Mouse (Mus musculus) urinary bladder, postnatal 4 days (tissue): Measurements from ENCODE around the gene Mettl21a.
"Not testable (repeated sequence)": the region's sequence is repeated elsewhere in the genome, so short reads cannot be mapped to it uniquely, and the experiment has no call there.

Experiments
- DNase-seq, 2 experiments: peaks; one replicate each; pipeline ENCODE4 v3.0.0; 2021 to 2022; ENCODE audit warnings: low spot score in 2 of 2

Gene Mettl21a

DNA sequence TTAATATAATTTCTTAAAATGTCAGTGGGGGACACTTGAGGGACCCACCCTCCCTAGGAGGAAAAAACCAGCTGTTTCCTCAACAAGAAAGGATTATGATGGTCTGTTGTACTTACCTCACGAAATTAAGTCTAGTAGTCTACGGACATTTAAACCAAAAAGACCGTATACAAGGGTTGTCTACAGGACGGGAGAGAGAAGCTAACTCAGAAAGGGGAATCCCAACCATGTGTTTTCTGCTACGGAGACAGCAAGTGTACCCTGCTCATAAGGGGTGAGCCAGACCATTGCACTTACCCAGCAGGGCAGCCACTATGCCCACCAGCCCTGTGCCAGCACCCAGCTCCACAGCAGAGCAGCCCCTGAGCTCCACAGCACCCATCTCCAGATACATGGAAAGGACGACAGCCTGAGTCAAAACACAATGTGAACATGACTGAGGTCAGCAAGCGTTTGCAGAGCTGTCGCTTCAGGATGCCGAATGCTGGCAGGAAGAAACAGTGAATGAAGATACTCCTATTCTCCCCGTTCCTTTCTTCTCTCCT, 2.2 kb downstream of the Mettl21a start:
- DNase-seq = no peak

GRCm38 (mm10) chr1:64614311-64614710, 2.7 kb downstream of the Mettl21a start:
- no peak for DNase-seq

DNA sequence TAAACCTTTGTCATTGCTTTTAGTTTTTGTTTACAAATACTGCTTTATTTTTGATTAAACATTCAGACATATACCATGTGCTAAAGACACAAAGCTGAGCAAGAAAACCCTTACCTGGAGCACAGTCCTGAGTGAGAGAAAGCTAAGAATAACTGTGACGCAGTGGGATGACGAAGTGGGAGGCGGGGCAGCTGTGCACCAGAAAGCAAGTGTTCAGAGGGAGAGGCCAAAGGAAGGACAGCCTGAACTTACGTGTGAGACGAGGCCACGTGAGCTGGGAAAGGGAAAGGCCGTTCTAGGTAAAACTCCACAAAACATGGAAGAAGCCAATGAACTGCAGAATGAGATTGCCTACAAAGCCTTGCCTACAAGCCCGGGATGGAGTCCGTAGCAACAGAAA, 7.1 kb downstream of the Mettl21a start:
- DNase-seq = no peak

DNA sequence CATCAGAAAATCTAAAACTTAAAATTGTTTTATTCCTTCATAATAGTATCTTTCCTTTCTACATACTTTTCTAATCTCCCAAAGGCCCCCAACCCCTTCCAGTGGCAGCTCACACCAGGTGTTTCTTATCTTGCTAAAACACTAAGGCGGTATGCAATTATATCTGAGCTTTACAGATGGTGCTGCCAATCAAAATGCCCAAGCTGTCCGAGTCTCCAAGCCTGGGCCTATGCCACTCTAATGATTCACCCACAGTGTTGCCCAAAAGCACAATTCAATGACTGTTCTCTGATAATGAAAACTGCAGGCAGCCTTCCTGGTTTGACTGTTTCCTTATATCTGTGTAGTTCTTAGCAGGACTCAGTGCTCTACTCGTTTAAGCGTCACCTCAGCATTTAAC, 7.9 kb downstream of the Mettl21a start:
- no peak for DNase-seq

- DNase-seq = no peak
Measured at GRCm38 (mm10) chr1:64603381-64603780, 13.7 kb downstream of the Mettl21a start.

DNA sequence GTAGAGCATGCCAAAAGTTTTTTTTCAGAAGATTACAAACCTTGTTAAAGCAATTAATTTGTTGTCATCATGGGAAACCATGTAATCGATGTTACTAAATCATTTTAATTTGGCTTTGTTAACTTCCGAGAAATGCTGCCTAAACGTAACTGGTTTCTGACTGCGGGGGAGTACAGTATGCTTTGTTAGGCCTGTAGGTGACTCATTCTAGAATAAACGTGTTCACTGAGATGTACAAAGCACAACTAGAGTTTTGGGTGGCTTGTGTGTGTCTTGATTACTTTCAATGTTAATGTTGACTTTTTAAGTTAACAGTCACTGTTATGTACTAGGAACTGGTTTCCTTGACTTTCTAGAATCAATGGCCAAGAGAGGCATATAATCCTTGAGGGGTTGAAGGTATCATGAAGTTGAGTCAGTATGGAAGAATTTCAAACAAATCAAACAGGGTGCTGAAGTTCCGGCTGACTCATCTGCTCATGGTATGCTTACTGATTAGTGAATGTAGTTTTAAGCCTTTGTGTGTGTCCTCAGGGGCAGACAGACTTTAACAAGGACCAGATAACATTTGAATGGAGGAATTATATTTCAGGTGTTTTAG, 15.7 kb downstream of the Mettl21a start:
- DNase-seq = no peak

DNA sequence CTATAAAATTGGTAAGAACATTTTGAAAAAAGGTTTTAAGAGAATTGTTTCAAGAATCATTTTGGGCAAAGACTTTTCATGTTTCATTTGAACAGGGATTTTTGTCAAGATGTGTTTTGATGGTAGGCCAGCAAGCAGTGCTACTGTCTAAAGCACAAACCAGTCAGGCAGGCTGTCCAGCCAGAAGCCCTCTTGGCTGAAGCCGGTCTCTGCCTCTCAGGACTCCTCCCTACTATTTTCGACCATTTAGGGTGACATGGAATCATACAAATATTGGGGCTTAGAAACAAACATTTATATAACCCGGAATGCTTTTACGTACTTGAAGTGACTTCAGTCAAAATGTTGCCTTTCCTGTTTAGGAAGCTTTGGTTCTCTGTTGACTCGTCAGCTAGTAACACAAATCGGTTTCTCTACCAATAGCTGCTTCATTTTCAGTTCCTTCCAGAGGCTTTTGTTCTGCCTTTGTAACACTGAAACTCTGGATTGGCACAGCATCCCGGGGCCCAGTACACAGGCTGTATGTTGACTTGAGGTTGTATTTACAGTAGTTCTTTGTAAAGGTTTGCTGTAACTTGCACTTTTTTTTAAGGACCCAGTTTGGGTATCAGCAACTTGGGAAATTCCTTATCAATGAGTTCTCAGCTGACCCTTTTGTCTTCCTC, 16.5 kb downstream of the Mettl21a start:
- DNase-seq = no peak

- DNase-seq = no peak
Measured at GRCm38 (mm10) chr1:64598926-64599325, 18.1 kb downstream of the Mettl21a start.

DNA sequence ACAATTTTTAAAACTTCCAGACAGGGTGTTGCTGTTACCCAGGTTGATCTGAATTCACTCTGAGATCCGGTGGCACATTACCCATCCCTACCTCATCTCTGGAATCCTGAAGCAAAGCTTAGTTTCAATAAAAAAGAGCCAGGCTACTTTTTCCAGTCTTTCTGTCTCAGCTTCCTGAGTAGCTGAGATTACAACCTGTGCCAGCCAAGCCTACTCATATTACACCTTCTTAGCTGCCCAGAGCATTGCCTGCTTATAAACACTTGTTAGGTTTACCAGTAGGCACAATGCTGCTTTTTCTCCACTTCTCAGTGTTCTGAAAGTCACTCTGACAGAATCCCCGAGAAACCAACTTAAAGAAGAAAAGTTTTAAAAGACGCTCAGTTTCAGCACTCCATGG, 38.2 kb downstream of the Mettl21a start:
- DNase-seq = no peak

DNA sequence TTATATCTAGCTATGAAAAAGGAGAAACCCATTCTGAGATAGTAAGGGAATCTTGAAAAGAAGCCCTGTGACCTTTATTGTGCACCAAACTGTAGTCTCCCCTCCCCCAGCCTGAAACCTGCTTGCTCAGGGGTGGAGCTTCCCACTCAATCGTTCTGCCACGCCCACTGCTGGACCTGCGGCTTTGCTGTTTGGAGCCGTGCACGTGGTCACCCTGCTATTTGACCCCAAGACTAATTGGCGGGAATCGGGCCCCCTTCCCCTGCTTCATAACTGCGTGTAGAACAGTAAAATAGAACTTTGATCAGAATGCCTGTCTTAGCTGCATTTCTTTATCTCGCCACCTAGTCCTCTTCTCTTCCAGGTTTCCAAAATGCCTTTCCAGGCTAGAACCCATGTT, 39.1 kb downstream of the Mettl21a start:
- DNase-seq = not testable (repeated sequence)

DNA sequence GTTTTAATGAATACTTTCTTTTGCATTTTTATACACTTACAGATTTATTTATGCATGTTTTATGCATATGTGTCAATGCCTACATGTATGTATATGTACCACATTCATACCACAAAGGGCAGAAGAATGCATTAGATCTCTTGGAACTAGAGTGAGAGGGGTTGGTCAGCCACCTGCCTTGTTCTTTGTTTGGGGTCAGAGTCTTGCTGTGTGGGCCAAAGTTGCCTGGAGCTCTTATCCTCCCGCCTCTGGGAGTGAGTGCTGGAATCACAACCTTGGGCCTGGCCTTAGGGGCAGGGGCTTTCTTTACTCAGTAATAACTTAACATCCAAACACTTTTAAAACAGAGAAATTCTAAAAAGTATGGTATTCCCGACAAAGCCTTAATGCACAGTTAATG, 40.3 kb downstream of the Mettl21a start:
- no peak for DNase-seq

DNA sequence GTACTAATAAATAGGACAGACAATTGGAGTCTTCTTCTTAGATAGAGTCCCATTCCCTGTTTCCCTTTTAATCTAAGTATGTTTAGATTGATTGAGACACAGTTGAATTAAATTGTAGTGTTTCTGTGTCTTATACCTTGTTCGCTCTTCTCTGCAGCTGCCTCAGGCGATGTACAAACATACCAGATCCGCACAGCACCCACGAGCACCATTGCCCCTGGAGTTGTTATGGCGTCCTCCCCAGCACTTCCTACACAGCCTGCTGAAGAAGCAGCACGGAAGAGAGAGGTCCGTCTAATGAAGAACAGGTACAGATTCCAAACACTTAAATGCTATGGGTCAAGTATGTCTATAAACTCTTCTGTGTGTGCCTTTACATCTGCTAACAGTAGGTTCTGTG, 41.0 kb downstream of the Mettl21a start:
- DNase-seq = no peak

DNA sequence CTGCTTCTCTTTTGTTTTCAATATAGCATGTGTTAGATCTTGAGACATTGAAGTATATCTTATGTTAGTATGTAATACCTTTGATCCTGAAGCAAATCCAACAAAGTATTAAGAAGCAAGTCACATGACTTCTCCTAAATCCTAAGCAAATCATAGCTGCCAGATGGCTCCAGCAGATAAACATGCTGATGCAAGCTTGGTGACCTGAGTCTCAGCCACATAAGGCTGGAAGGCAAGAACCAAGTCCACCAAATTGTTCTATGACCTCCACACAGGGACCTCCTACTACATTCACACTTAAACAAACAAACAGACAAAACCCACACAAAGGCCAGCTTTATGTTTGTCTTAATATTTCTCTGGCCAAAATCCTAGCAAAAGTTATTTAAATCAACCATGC, 48.8 kb downstream of the Mettl21a start:
- no peak for DNase-seq

DNA sequence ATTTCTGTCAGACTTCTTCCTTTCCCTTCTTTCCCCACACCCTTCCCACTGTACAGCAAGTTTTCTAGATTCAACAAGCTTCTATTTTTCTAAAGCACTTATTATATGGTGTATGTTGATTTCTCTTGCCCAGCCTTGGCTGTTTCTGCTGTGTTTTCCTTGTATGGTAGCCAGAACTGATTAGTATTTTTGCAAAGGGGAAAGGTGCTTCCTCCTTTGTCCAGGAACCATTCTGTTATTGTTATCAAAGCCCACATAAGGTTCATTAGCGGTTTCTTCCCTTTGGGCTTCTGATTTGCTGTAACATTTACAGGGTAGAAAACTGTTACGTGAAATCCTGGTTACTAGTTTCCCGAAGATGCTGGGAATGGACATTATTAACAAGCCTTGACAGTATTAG, 56.9 kb downstream of the Mettl21a start:
- DNase-seq = no peak
